9 mouse cellular contexts compared by ENCODE assay signal in the genomic region with DNA sequence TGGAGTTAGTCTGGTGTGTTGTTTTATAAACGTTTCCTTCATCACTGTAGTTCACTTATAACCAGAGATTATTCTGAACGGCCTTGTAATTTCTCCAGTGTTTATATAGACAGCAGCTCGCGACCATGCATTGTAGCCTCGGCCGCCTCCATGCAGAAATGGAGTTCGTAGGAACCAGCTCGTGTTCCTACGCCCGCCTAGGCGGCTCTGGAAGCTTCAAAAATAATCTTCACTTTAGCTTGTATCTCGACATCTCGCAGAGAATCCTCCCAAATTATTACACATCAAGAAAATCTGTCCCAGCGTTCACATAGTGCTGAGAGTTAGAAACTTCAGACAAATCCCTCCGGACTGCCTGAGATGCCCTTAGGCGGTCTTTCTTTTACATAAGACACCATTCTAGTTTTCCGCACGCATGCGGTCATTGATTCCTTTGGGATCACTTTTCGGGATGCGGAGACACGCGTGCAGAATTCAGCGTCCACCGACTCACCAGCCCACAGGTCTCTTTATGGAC. TPM values are rescaled to one million over a fixed set of nuclear protein-coding genes. Genes with fewer than 3 reads are reported as not detected.
DNase-seq lines count a peak whose midpoint lies in the region; ATAC-seq and TF ChIP-seq lines count a peak whose summit lies in the region.
"Had no signal": no experiment of that assay in that cellular context is flagged by ENCODE, and none has a peak within 500 bp of the region (broad histone marks: within the 10 kb centered on the region; RNA-seq: fewer than 3 reads in every experiment).

No protein-coding gene starts in this region.

- no peak for DNase-seq in cerebellum, adult 9-11 months
- peak; percentile 49 for DNase-seq in thymus, postnatal 14 days
- no peak for DNase-seq in thymus, postnatal 10 days (ENCODE audit: low spot score in 2 of 2)
- no peak for DNase-seq in left cerebral cortex, adult 2 months (ENCODE audit: extremely low spot score in 1 of 2, low spot score in 2 of 2)
- DNase-seq in midbrain, embryonic 10.5 days (ENCODE audit: low spot score): no peak
- no peak for DNase-seq in T-cell, adult 2 months (ENCODE audit: low spot score)

- under 1% methylated on average over 25 of the region's 25 CpGs for WGBS in heart, embryonic 15.5 days
- under 1% methylated on average over 25 of the region's 25 CpGs for WGBS in midbrain, embryonic 10.5 days

- ATAC-seq in cerebellum, adult (ENCODE audit: insufficient number of reproducible peaks, low FRiP score, low TSS enrichment): peak; percentile 22; the same call in 1 of the 2 replicates
- ATAC-seq in heart, embryonic 15.5 days (replicated peaks; ENCODE audit: insufficient number of reproducible peaks, insufficient read depth, low FRiP score, low read depth): peak; percentile 2; the same call in 1 of the 2 replicates

- intact Hi-C loops in left cerebral cortex, adult 2 months (cut with DNase I): loop anchor here (1.0 to 5.0 kb wide), 3 partner anchors 27 to 65 kb away; a partner anchor contains a TSS

- no peaks in the 10 kb centered on the region for H3K36me3 ChIP-seq in heart, embryonic 15.5 days
- no peaks in the 10 kb centered on the region for H3K36me3 ChIP-seq in midbrain, embryonic 10.5 days

- no peaks in the 10 kb centered on the region for H3K27me3 ChIP-seq in heart, embryonic 15.5 days
- H3K27me3 ChIP-seq in midbrain, embryonic 10.5 days (ENCODE audit: low read depth, poor library complexity, severe bottlenecking): no peaks in the 10 kb centered on the region

- TF ChIP-seq CTCF in left cerebral cortex, adult 2 months (IDR thresholded peaks at IDR 0.05): no peak

- no peaks in the 10 kb centered on the region for H3K9me3 ChIP-seq in heart, embryonic 15.5 days (replicated peaks)
- no peaks in the 10 kb centered on the region for H3K9me3 ChIP-seq in midbrain, embryonic 10.5 days (replicated peaks)

- H3K27ac ChIP-seq in heart, embryonic 15.5 days: peak overlapping the region; percentile 91
- peak overlapping the region; percentile 99 for H3K27ac ChIP-seq in left cerebral cortex, adult 2 months
- peak overlapping the region; percentile 92 for H3K27ac ChIP-seq in midbrain, embryonic 10.5 days (replicated peaks)

- peak overlapping the region; percentile 100 for H3K4me3 ChIP-seq in heart, embryonic 15.5 days
- peak overlapping the region; percentile 82 for H3K4me3 ChIP-seq in left cerebral cortex, adult 2 months
- H3K4me3 ChIP-seq in midbrain, embryonic 10.5 days: peak overlapping the region; percentile 86

- peak overlapping the region; percentile 63 for H3K4me2 ChIP-seq in heart, embryonic 15.5 days

- peak overlapping the region; percentile 64 for H3K9ac ChIP-seq in heart, embryonic 15.5 days

- peaks cover 28% of the 10 kb centered on the region for H3K4me1 ChIP-seq in heart, embryonic 15.5 days (replicated peaks)
- peaks cover 35% of the 10 kb centered on the region for H3K4me1 ChIP-seq in midbrain, embryonic 10.5 days

RNA-seq across cellular contexts. Expression of a gene that starts 5.9 kb away (rescaled TPM):
- polyA plus RNA-seq in heart, embryonic 15.5 days (2015; fragmentation: Nextera tagmentation; extraction: Ambion mirVana): 424 and 511 TPM in 2 replicates
- 100 to 1,000 TPM; 111 to 116 TPM for total RNA-seq in left cerebral cortex, adult 2 months (2021)
- polyA plus RNA-seq in midbrain, embryonic 10.5 days (2016; fragmentation: Nextera tagmentation; extraction: Ambion mirVana): 762 and 839 TPM in 2 replicates

RNA-seq across cellular contexts. Expression of a gene that starts 31.4 kb away (rescaled TPM):
- 1.7 and 2.3 TPM in 2 replicates for polyA plus RNA-seq in heart, embryonic 15.5 days (2015; fragmentation: Nextera tagmentation; extraction: Ambion mirVana)
- not detected for total RNA-seq in left cerebral cortex, adult 2 months (2021)
- 2.8 and 3.0 TPM in 2 replicates for polyA plus RNA-seq in midbrain, embryonic 10.5 days (2016; fragmentation: Nextera tagmentation; extraction: Ambion mirVana)
- total RNA-seq: heart, postnatal 36 days had no signal

RNA-seq across cellular contexts. Expression of a gene that starts 44.2 kb away (rescaled TPM):
- 1.1 and 2.3 TPM in 2 replicates for polyA plus RNA-seq in heart, embryonic 15.5 days (2015; fragmentation: Nextera tagmentation; extraction: Ambion mirVana)
- 10 to 100 TPM; 44.7 to 49.2 TPM for total RNA-seq in left cerebral cortex, adult 2 months (2021)
- polyA plus RNA-seq in midbrain, embryonic 10.5 days (2016; fragmentation: Nextera tagmentation; extraction: Ambion mirVana): 12.5 and 12.8 TPM in 2 replicates
